Mouse (Mus musculus): ENCODE data around the gene Ssh3. TPM values are rescaled to one million over a fixed set of nuclear protein-coding genes. Genes with fewer than 3 reads are reported as not detected.
"Not testable (repeated sequence)": the region's sequence is repeated elsewhere in the genome, so short reads cannot be mapped to it uniquely, and the experiment has no call there.

Ssh3 gene
- polyA plus RNA-seq, 1 experiment from 2014 or later: 2.0 TPM

- WGBS (ENCODE audit: insufficient replicate concordance): 80% methylated on average over 6 of the region's 6 CpGs
- H3K4me1 ChIP-seq (replicated peaks): peaks cover 41% of the 10 kb centered on the region
- no peaks in the 10 kb centered on the region for H3K36me3 ChIP-seq (replicated peaks)
- no peak overlapping the region for H3K4me3 ChIP-seq (replicated peaks)
- ATAC-seq (ENCODE audit: insufficient read depth): no peak
- H3K9me3 ChIP-seq (replicated peaks): no peaks in the 10 kb centered on the region
- H3K9ac ChIP-seq: no peak overlapping the region
- no peak overlapping the region for H3K27ac ChIP-seq (replicated peaks)
- H3K27me3 ChIP-seq: peaks cover 24% of the 10 kb centered on the region
- H3K4me2 ChIP-seq: no peak overlapping the region
These were observed 4.7 kb downstream of the Ssh3 start for GRCm38 (mm10) chr19:4264171-4264780.

- 53% methylated on average over 14 of the region's 14 CpGs for WGBS (ENCODE audit: insufficient replicate concordance)
These were observed 5.3 kb downstream of the Ssh3 start for GRCm38 (mm10) chr19:4263702-4264101.

GRCm38 (mm10) chr19:4262756-4263155, 6.2 kb downstream of the Ssh3 start:
- H3K27me3 ChIP-seq: peaks cover 10% of the 10 kb centered on the region
- peaks cover 35% of the 10 kb centered on the region for H3K4me1 ChIP-seq (replicated peaks)
- H3K4me2 ChIP-seq: no peak overlapping the region
- 40% methylated on average over 6 of the region's 6 CpGs for WGBS (ENCODE audit: insufficient replicate concordance)
- no peak overlapping the region for H3K4me3 ChIP-seq (replicated peaks)
- no peaks in the 10 kb centered on the region for H3K9me3 ChIP-seq (replicated peaks)
- ATAC-seq (ENCODE audit: insufficient read depth): no peak
- H3K27ac ChIP-seq (replicated peaks): no peak overlapping the region
- H3K9ac ChIP-seq: no peak overlapping the region
- H3K36me3 ChIP-seq (replicated peaks): no peaks in the 10 kb centered on the region

More at GRCm38 (mm10) chr19:4263702-4264101, 5.3 kb downstream of the Ssh3 start:
- Histone ChIP-seq H3K36me3 (replicated peaks) (no peaks in the 10 kb centered on the region), H3K4me3 (replicated peaks) (no peak overlapping the region), H3K9me3 (replicated peaks) (no peaks in the 10 kb centered on the region), H3K4me2 (no peak overlapping the region), H3K27me3 (peaks cover 19% of the 10 kb centered on the region), H3K27ac (replicated peaks) (no peak overlapping the region), H3K4me1 (replicated peaks) (peaks cover 36% of the 10 kb centered on the region), H3K9ac (no peak overlapping the region)
- no peak for ATAC-seq (ENCODE audit: insufficient read depth)

GRCm38 (mm10) chr19:4261038-4261698, 7.8 kb downstream of the Ssh3 start:
- ATAC-seq (ENCODE audit: insufficient read depth): peak; percentile 26; the same call in 1 of the 2 replicates

GRCm38 (mm10) chr19:4257897-4258252, 11.1 kb downstream of the Ssh3 start:
- H3K4me1 ChIP-seq (replicated peaks): peaks cover 35% of the 10 kb centered on the region
- no peaks in the 10 kb centered on the region for H3K36me3 ChIP-seq (replicated peaks)
- H3K27me3 ChIP-seq: peaks cover 4% of the 10 kb centered on the region; the same call in 1 of the 2 replicates
- WGBS (ENCODE audit: insufficient replicate concordance): 37% methylated on average over 12 of the region's 12 CpGs
- peak overlapping the region; percentile 30; the same call in 1 of the 2 replicates for H3K9ac ChIP-seq
- no peak for ATAC-seq (ENCODE audit: insufficient read depth)
- no peak overlapping the region for H3K27ac ChIP-seq (replicated peaks)
- H3K4me3 ChIP-seq (replicated peaks): peak overlapping the region; percentile 69
- peak overlapping the region; percentile 94 for H3K4me2 ChIP-seq
- H3K9me3 ChIP-seq (replicated peaks): no peaks in the 10 kb centered on the region

More at GRCm38 (mm10) chr19:4261038-4261698, 7.8 kb downstream of the Ssh3 start:
- Histone ChIP-seq H3K9me3 (replicated peaks) (no peaks in the 10 kb centered on the region), H3K9ac (no peak overlapping the region), H3K4me2 (no peak overlapping the region), H3K36me3 (replicated peaks) (no peaks in the 10 kb centered on the region), H3K4me1 (replicated peaks) (peaks cover 44% of the 10 kb centered on the region), H3K27ac (replicated peaks) (no peak overlapping the region; the same call in 1 of the 2 replicates), H3K4me3 (replicated peaks) (no peak overlapping the region), H3K27me3 (peaks cover under 1% of the 10 kb centered on the region; the same call in 1 of the 2 replicates)
- WGBS (ENCODE audit: insufficient replicate concordance): 45% methylated on average over 8 of the region's 8 CpGs

- Histone ChIP-seq H3K4me3 (replicated peaks) (peak overlapping the region; percentile 69), H3K9me3 (replicated peaks) (no peaks in the 10 kb centered on the region), H3K27ac (replicated peaks) (no peak overlapping the region), H3K9ac (peak overlapping the region; percentile 56), H3K27me3 (peaks cover 4% of the 10 kb centered on the region; the same call in 1 of the 2 replicates), H3K4me2 (peak overlapping the region; percentile 94), H3K36me3 (replicated peaks) (no peaks in the 10 kb centered on the region), H3K4me1 (replicated peaks) (peaks cover 31% of the 10 kb centered on the region)
- WGBS (ENCODE audit: insufficient replicate concordance): under 1% methylated on average over 41 of the region's 41 CpGs
- peak; percentile 82 for ATAC-seq (ENCODE audit: insufficient read depth)
These were observed 11.6 kb downstream of the Ssh3 start for GRCm38 (mm10) chr19:4257216-4257896.

GRCm38 (mm10) chr19:4255583-4256162, 13.3 kb downstream of the Ssh3 start:
- no peak overlapping the region for H3K9ac ChIP-seq
- no peaks in the 10 kb centered on the region for H3K36me3 ChIP-seq (replicated peaks)
- no peak overlapping the region for H3K27ac ChIP-seq (replicated peaks)
- H3K9me3 ChIP-seq (replicated peaks): no peaks in the 10 kb centered on the region
- peaks cover 19% of the 10 kb centered on the region for H3K4me1 ChIP-seq (replicated peaks)
- no peak overlapping the region for H3K4me3 ChIP-seq (replicated peaks)
- H3K27me3 ChIP-seq: peaks cover 7% of the 10 kb centered on the region; the same call in 1 of the 2 replicates
- no peak for ATAC-seq (ENCODE audit: insufficient read depth)
- H3K4me2 ChIP-seq: no peak overlapping the region
- 68% methylated on average over 11 of the region's 11 CpGs for WGBS (ENCODE audit: insufficient replicate concordance)

- H3K36me3 ChIP-seq (replicated peaks): no peaks in the 10 kb centered on the region
- no peak overlapping the region for H3K4me2 ChIP-seq
- no peak overlapping the region for H3K27ac ChIP-seq (replicated peaks)
- H3K9ac ChIP-seq: no peak overlapping the region
- peaks cover 15% of the 10 kb centered on the region for H3K4me1 ChIP-seq (replicated peaks)
- peaks cover 7% of the 10 kb centered on the region; the same call in 1 of the 2 replicates for H3K27me3 ChIP-seq
- no peak overlapping the region for H3K4me3 ChIP-seq (replicated peaks)
- 83% methylated on average over 7 of the region's 7 CpGs for WGBS (ENCODE audit: insufficient replicate concordance)
- no peak for ATAC-seq (ENCODE audit: insufficient read depth)
- no peaks in the 10 kb centered on the region for H3K9me3 ChIP-seq (replicated peaks)
These were observed 14.8 kb downstream of the Ssh3 start for GRCm38 (mm10) chr19:4254230-4254629.

- 63% methylated on average over 1 of the region's 1 CpGs for WGBS (ENCODE audit: insufficient replicate concordance)
- ATAC-seq (ENCODE audit: insufficient read depth): not testable (repeated sequence)
These were observed 20.3 kb downstream of the Ssh3 start for GRCm38 (mm10) chr19:4248683-4249082.

GRCm38 (mm10) chr19:4247010-4247409, 22.0 kb downstream of the Ssh3 start:
- Histone ChIP-seq H3K9ac (no peak overlapping the region), H3K27me3 (0 out of 2 replicates have a peak, but pooled peaks cover under 1% of the 10 kb centered on the region), H3K36me3 (replicated peaks) (no peaks in the 10 kb centered on the region), H3K4me1 (replicated peaks) (no peaks in the 10 kb centered on the region), H3K9me3 (replicated peaks) (no peaks in the 10 kb centered on the region), H3K27ac (replicated peaks) (no peak overlapping the region), H3K4me3 (replicated peaks) (no peak overlapping the region), H3K4me2 (no peak overlapping the region)
- 33% methylated on average over 1 of the region's 1 CpGs for WGBS (ENCODE audit: insufficient replicate concordance)
- ATAC-seq (ENCODE audit: insufficient read depth): no peak

More at GRCm38 (mm10) chr19:4248683-4249082, 20.3 kb downstream of the Ssh3 start:
- not testable (repeated sequence) for H3K27ac ChIP-seq (replicated peaks); H3K9me3 ChIP-seq (replicated peaks); H3K4me3 ChIP-seq (replicated peaks); H3K4me1 ChIP-seq (replicated peaks); H3K4me2 ChIP-seq; H3K27me3 ChIP-seq; H3K9ac ChIP-seq; H3K36me3 ChIP-seq (replicated peaks)

GRCm38 (mm10) chr19:4244775-4245174, 24.2 kb downstream of the Ssh3 start:
- no peak overlapping the region for H3K27ac ChIP-seq (replicated peaks)
- H3K36me3 ChIP-seq (replicated peaks): no peaks in the 10 kb centered on the region
- WGBS (ENCODE audit: insufficient replicate concordance): 61% methylated on average over 6 of the region's 6 CpGs
- no peak overlapping the region for H3K4me2 ChIP-seq
- H3K4me3 ChIP-seq (replicated peaks): no peak overlapping the region
- no peak overlapping the region for H3K9ac ChIP-seq
- H3K27me3 ChIP-seq: no peaks in the 10 kb centered on the region
- no peaks in the 10 kb centered on the region for H3K9me3 ChIP-seq (replicated peaks)
- H3K4me1 ChIP-seq (replicated peaks): peaks cover 3% of the 10 kb centered on the region
- ATAC-seq (ENCODE audit: insufficient read depth): no peak

Data from liver, embryonic 15.5 days (tissue).